Mouse (Mus musculus) thymus, adult 2 months (tissue): ENCODE results near the gene Atp2b2.

Source experiments
- CTCF ChIP-seq: fragments of 200-500 bp; IDR thresholded peaks from 2 replicates; pipeline ENCODE4 v1.5.1; 2012; ENCODE audit warnings: mild to moderate bottlenecking, control low read depth, low read length, moderate library complexity, borderline replicate concordance; ENCODE audit not compliant: control insufficient read depth, poor library complexity, insufficient read depth; ENCODE audit errors: extremely low read depth
- POLR2A ChIP-seq: fragments of 200-500 bp; IDR thresholded peaks from 2 replicates; pipeline ENCODE4 v1.6.1; 2012; ENCODE audit warnings: mild to moderate bottlenecking, low read length, control low read depth, moderate library complexity; ENCODE audit not compliant: control insufficient read depth, poor library complexity, insufficient read depth; ENCODE audit errors: extremely low read depth

DNA sequence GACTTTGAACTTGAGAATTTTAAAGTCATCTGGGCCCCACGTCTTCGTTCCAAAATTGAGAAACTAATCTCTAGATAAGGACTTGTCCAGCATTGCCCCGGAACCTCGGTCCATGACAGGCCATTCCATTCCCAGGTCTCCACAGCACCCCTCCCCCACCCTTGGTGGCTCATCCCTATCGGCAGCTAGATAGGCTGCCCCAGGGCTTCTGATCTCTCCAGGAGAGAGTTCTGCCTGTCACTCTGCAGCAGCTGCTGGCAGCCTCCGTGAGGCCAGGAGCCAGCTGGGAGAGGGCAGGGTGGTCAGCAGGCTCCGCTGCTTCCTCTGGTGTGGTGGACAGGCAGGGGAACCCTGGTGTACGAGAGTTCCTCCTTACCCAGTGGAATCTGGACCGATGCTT is 159.2 kb downstream of the Atp2b2 start:
- TF ChIP-seq CTCF: no peak
- TF ChIP-seq POLR2A: no peak
